Mouse (Mus musculus): ENCODE measurements around the gene Nipal1.

The Nipal1 gene

DNA sequence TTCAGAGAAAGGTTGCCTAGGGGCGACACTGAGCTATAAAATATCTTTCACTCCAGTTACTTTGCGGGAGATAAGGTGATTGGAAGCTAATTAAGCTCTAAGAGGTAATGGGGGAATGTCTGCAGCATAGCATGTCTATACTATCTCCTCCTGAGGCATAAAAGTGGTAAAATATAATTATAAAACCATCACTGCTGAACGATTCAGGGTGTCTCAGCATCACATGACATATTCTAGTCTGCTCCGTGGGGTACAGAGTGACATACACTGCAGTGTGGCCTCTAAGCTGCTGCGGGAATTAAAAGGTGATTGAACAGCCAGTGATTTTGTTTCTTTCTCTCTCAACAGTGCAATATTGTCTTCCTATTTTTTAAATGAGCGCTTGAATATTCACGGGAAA lies 18.8 kb downstream of the Nipal1 start:
- DNase-seq: no peak

DNA sequence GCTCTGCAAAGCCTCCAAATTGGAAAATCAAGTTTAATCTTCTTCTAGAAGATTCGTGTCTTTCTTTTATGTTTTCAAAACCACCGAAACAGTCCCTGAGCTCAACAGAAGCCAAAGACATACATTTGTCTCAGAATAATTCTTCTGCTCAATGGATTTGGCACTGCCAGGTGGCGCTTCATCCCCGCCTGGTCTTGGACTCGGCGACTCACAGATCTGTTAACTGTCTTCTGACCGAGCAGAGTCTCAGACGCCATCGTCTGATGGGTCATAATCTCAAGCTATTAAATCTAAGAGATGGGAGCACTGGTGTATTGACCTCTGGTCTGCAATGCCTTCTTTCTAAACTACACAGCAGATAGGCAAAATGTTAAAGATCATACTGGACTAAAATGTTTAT lies 20.8 kb downstream of the Nipal1 start:
- no peak for DNase-seq

DNA sequence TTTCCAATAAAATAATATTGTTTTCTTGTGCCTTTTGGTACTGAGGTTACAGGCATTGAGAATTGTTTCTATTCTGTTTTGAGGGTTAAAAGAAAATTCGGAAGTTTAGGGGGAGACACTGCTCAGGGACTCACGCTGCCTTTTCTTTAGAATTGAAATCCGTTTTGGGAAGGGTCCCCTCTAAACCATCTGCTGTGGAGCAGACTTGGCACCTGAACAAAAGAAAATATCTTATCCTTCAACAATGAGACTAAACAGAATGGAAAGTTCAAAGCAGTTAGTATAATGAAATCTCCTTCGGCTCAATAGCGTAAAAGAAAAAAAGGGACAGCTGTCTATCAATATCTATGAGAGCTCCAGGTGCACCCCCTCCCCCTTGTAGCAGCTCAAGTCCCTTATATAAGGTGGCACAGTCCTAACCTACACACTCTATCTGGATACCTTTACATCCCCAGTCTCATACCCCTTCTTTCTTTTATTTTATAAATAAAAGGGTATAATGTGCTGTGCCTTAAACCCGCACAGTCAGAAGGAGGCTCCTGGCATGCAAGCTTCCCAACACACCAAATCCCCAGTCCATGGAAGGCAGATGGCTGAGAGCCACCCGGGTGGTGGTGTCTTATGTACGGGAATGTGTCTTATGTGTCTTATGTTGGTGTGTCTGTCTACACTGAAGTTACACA lies 23.6 kb downstream of the Nipal1 start:
- DNase-seq: no peak

DNA sequence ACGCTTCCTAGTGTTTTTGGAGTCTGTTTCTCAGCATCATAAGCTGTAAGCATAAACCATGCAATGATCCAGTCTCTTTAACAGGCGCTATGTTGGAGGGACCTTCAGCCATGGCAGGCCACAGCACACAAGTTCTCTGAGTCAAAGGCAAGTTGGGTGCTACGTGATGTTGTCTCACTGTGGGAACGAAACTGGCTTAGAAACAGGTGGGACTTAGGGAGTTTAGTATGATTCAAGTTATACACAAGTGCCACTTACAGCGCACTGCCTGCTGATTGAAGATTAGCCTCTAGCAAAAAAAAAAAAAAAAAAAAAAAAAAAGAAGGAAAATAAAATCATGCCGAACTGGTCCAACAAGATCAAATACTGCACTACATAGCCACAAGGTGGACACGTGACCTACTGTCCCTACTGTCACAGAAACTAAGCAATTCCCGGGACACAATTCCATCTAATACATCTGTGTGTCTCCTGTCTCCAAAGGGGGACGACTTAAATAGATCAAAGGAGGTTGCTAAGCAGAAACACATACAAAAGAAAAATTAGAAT lies 27.5 kb downstream of the Nipal1 start:
- DNase-seq: no peak

DNA sequence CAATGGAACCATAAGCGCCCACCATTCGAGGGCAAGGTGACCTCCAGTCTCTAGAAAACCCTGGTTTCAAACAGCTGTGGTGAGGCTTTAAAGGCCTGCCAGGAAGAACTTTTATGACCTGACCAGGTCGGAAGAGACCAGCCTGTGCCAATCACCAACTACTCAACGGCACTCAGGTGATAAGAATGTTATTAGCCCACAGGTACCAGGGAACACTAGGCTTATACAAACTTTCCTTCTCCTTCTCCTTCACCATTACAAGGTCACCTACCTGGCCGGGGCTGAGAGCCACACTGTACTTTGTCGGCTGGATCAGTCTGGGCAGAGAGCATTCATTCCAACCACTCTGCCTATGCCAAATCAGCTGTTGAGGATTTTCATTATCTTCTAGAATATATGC lies 33.9 kb downstream of the Nipal1 start:
- DNase-seq: no peak

DNA sequence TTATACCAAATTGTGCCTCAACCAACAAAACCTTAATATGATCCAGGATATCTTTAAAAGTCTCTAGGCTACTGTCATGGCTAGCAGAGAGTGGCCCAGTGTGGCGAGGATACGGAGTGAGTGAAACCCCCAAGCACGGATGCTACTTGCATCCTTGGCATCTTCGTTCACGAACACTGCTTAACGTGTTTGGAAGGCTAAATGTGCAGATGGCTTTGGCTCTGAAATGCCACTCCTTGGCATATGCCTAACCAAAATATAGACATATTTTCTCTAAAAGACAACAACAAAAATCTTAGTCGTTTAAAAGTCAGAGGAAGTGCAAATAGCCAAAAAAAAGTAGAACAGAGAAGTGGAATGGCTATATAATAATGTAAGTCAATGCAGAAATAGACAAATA lies 42.0 kb downstream of the Nipal1 start:
- DNase-seq: no peak

DNA sequence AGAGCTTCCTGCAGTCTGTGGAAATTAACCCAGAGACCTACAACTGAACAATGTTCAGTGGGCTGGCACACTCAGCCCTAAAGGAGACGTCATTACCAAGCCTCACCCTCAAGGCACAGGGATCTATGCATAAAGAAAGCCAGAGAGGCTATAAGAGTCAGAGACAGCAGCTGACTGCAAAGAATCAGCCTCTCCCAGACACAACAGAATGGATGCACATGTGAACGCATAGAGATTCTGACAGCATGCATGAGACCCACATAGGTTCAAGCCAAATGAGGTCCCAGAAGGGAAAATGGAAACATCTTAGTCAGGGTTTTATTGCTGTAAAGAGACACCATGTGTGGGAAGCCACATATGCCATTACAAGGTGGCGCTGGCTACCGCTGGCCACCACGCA lies 42.9 kb downstream of the Nipal1 start:
- DNase-seq: no peak

DNA sequence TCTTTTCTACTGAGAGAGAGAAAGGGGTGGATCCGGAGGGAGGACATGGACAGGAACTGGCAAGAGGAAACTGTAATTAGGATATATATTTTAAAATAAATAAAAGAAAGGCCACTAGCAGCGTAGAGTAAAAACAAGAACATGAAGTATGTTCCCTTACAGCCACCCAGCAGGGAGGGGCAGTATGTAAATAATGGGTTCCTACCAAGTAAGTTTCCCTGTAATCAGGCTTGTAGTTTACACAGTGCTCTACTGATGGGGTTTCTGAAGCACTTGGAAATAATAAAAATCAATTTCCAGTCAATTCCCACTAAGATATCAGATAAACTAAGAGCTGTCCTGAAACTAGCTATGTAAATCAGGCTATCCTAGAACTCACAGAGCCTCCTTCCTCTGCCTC lies 47.1 kb downstream of the Nipal1 start:
- no peak for DNase-seq

DNA sequence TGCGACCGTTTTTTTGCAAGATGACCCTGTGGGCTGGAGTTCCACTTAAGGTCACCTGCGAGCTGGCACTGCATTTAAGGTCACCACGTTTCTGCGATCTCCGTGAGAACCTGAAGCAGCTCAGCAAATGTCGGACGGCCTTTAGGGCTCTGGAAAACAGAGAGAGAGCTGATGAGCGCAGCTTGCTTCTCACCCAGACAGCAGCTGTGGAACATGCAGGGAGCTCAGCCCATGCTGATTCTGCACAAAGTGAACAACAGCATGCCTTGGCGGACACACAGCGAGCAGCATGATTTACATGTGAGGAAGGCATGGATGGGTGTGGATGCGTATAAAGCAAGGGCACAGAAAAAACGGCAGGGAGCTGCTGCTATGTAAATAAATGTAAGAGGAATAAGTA lies 48.9 kb downstream of the Nipal1 start:
- no peak for DNase-seq

DNA sequence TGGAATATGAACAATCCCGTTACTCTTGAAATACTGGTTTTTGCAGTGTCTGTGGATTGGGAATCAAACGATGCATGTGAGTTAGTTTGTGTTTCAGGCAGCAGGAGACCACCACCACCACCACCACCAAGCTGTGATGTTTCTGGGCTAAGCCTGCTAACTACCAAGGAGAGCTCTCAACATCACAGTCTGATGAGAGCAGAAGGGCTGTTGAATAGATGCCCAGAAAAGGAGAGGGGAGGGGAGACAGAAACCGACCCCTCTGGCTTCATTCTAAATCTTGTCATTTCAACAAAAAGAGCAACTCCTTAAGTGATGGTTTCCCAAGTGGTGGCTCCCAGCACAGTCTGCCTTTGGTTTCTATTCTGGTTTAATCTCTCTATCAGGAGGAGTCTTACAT lies 50.7 kb downstream of the Nipal1 start:
- no peak for DNase-seq

DNA sequence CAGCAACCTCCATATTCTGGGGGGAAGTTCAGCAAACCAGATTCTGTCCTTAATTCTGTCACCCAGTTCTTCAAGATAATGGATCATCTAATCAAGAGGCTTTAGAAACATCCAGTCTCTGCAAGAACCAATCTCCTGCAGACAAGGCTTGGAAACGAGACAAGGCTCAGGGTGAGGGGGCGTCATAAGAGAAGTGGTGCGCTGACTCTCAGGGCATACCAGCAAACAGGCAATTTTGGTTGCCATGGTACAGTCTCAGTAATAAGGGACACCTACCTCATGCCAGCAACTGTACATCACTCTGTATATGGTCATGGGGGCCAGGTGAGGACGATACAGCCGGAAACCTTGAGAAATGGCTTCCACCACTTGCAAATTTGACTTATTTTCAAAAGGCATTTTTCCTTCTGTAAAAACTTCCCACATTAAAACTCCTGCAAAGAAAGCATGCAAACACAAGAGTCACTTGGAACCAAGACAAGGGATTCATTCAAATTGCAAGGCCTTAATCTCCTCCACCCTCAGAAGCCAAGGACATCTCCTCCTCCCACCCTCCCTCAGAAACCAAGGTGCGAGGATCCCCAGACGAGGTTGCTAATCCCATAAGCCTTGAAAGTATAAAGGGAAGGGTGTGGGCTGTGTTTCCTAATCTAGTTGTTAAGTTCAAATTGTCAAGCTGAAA lies 51.4 kb downstream of the Nipal1 start:
- no peak for DNase-seq

DNA sequence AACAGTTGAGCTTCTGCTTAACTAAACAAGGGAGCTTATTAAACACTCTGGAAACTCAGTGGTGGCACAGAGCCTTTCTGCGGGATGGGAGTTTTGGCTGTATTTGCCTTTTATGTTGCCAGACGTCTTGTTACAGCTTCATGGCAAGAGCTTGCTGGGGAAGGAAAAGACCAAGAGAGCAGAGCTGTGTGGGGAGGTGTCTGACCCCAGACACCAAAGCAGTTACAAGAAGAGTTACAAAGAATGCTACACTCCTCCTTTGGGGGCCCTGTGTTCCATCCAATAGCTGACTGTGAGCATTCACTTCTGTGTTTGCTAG lies 51.9 kb downstream of the Nipal1 start:
- no peak for DNase-seq

DNA sequence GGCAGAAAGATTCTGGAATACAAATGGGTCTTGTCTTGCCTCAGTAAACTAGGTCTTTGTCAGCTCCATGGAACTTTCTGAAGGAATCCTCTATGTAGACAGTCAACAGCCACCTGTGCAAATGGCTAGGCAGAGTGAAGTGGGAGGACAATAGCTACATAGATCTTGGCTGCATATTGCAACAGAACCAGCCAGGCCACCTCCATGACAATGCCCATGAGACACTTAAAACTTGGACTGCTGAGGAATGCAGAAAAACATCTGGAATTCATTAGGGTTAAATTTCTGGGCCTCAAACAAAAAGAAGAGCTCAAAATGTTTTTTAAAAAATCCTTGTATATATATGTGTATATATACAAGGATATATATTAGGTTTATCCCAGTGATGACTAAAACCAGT lies 54.6 kb downstream of the Nipal1 start:
- no peak for DNase-seq

DNA sequence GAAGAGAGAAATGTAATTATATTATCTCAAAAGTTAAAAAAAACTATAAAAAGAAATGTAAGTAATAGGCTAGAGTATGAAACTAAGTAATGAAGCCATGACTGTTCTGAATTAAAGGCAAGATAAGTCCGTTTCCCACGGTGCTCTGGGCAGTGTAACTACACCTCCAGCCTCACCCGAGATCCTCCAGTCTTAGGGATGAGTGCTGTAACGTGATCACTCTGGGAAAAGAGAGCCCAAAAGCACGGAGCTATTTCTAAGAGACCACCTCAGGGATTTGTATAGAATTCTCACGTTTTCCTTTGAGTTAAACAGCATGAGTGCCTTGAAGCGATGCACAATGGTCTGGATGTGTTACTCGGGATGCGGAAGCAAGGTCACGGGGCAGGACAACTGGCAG lies 58.5 kb downstream of the Nipal1 start:
- DNase-seq: no peak

DNA sequence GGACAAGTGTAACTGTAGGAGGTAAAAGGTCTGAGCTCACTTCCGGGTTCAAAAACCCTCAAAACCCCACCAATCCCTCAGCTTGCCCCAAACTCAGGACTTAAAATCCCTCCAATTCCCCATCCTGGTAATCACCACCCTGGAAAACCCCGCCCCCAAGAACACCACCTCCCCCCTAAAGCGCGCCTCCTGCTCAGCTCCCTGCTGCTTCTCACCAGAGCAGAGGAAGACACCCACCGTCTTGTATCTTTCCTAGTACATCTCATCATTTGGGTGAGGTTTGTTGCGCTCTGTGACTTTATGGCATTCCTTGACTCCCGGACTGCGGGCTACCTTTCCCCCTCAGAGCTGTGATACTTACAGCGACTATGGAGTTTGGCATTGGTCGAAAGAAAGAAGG lies 59.1 kb downstream of the Nipal1 start:
- no peak for DNase-seq

DNA sequence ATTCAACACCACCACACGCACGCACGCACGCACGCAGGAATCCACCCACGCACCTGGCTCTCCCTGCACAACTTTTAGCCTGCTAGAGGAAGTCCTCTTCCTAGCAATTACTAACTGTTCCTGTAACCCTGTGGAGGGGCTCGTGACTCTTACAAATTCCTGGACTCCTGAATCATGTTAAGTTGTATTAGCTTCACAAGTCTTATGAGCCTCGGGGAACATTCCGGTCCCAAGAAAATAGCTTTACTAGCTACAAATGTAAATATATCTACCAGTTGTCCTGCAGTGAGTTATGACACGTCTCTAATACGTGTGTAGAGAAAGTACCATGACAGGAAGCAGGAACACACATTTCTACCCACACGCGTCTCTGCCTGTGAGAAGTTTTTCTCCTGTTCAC lies 61.9 kb downstream of the Nipal1 start:
- DNase-seq: no peak

DNA sequence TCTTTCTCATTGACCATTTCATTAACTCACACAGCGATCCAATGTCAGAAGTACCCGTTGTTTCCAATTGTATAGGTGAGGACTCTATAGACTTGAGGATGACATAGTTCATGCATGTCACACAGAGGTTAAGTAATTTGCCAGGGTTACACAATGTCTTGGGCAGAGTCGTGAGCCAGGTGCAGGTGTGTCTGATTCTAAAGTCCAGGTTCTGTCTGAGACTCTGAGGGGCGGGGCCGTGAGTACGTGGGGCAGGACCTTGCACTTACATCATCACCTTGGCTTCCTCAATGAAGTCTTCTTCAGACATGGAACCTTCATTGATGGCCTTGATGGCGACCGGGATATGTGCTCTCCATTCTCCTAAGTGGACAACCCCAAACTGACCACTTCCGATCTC lies 62.4 kb downstream of the Nipal1 start:
- no peak for DNase-seq

DNA sequence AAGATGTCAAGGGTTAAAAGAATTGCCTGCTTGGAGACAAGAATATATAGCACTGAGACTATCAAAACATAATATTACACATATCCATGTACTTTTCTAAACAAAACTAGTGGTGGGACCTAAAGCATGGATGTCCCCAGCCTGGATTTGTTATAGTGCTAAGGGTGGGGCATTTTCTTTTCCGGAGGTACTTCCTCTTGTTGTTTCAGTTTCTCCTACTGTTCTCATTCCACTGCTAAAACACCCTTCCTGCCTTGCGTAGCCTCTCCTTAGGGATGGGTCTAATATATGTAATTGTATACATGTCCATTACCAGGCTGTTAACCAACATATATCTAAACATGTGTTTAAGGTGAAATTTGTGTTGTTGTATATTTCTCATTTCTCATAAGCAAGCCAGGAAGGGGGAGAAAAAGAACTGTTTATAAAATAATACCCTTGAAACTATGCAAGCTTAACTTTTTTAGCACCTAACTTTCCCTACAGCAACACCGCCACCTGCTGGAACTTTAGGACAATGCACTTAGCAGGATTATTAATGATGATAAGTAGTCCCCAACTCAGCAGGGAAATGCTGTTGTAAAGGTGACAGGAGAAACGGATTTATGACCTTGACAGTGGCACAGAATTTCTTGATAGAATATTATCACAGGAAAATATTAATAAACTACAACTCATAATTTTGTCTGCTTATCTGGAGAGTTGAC lies 63.1 kb downstream of the Nipal1 start:
- no peak for DNase-seq

DNA sequence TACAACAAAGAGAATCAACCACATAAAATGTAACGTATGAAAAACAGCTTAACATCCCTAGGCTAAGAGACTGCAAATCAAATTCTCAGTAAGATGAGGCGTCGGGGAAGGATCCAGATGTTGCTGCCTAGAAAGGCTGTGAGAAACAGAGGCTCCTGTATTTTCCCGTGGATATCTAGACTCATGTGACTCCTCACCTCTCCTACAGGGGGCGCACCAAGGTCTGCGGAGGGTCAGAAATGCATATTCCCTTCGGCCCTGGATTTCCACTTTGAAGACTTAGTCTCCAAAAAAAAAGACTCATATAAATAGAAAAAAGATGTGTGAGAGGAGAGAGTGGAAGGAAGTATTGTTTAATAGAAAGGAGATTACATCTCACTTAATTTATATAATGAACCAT lies 73.0 kb downstream of the Nipal1 start:
- no peak for DNase-seq
